Mouse (Mus musculus) spleen, adult 12 weeks (tissue): ENCODE data around the gene Abcb9.

Experiments
- DNase-seq: peaks from one replicate; pipeline ENCODE4 v3.0.0; 2022; ENCODE audit warnings: low spot score

Abcb9 gene

DNA sequence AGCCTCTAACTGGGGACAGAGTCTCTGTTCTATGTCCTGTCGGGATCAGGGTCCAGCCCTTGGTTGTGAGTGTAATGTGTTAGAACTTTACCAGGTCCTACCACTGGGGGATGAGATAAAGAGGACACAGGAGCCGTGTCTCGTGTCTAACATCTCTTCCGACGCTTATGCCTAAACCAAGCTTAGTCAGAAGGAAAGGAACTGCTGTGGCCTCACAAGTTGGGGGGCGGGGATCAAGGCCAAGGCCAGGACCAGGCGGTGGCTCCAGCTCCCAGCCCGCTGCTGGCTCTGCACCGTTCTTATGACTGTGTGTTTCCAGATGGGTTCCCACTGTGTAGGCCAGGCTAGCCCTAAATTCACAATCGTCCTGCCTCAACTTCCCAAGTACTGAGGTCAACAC is 82.7 kb downstream of the Abcb9 start:
- DNase-seq = no peak

DNA sequence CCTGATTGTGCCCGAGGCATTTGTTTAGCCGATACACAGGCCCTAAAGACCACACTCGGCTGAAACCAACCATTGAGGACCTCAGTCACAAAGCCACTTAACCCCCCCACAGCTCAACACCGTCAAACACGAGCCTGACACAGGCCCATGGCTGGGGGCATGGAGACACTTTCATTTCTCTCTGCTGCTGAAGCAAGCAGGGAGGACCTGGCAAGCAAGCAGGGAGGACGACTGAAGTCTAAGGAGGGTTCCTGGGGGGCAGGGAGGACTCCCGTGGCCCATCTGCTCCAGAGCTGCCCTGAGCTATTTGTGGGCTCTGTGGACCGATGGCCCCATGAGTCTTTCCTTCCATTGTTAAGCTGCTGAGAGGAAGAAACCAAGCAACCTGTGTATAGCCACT is 83.7 kb downstream of the Abcb9 start:
- DNase-seq = no peak
